Mouse (Mus musculus): ENCODE data around the gene Efnb2. TPM values are rescaled to one million over a fixed set of nuclear protein-coding genes. Genes with fewer than 3 reads are reported as not detected.
A peak's percentile ranks its signal among the peaks of the same experiment; 100 is the strongest.

The Efnb2 gene
- polyA plus RNA-seq, 1 experiment from 2014 or later = 54.6 TPM

DNA sequence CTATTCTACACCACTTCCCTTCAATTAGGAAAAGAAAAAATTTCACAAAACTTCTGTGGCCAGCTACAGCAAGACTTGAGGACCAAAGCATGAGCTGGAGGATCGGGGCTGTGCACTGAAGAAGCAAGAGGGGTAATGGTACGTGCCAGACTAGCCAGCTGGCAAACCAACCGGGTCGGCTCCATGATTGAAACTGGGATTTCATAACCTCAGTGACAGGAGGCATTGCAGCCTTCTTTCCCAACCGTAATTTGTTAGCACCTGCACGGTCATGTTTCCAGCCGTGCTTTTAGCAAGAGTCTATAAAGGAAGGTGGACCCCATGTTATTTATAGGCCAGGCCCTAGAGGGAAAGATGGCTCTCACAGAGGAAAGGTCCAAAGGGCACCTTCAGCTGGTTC lies 12.4 kb downstream of the Efnb2 start:
- WGBS = 33% methylated on average over 7 of the region's 7 CpGs
- H3K27me3 ChIP-seq (replicated peaks; ENCODE audit: control insufficient read depth, insufficient read depth, low read length) = no peaks in the 10 kb centered on the region
- no peak overlapping the region; the same call in 1 of the 2 replicates for H3K9ac ChIP-seq (replicated peaks; ENCODE audit: low read depth, low read length)

GRCm38 (mm10) chr8:8647824-8648223 lies 13.2 kb downstream of the Efnb2 start:
- no peaks in the 10 kb centered on the region for H3K9me3 ChIP-seq (ENCODE audit: control insufficient read depth, low read length)
- H3K4me2 ChIP-seq (ENCODE audit: low read length) = peak overlapping the region; percentile 11; the same call in 1 of the 2 replicates
- ATAC-seq = no peak
- H3K4me1 ChIP-seq (replicated peaks; ENCODE audit: control insufficient read depth, insufficient read depth, low read length) = peaks cover 93% of the 10 kb centered on the region
- no peak overlapping the region for H3K9ac ChIP-seq (replicated peaks; ENCODE audit: low read depth, low read length)
- no peaks in the 10 kb centered on the region for H3K27me3 ChIP-seq (replicated peaks; ENCODE audit: control insufficient read depth, insufficient read depth, low read length)
- H3K27ac ChIP-seq (ENCODE audit: low read length) = no peak overlapping the region
- H3K4me3 ChIP-seq (replicated peaks; ENCODE audit: low read length) = no peak overlapping the region
- H3K36me3 ChIP-seq (ENCODE audit: control insufficient read depth, insufficient read depth) = no peaks in the 10 kb centered on the region
- WGBS = 57% methylated on average over 7 of the region's 7 CpGs

More for the DNA sequence above, 12.4 kb downstream of the Efnb2 start:
- Histone ChIP-seq H3K9me3 (ENCODE audit: control insufficient read depth, low read length) (no peaks in the 10 kb centered on the region), H3K27ac (ENCODE audit: low read length) (peak overlapping the region; percentile 54; the same call in 1 of the 2 replicates), H3K4me2 (ENCODE audit: low read length) (peak overlapping the region; percentile 78), H3K36me3 (ENCODE audit: control insufficient read depth, insufficient read depth) (no peaks in the 10 kb centered on the region), H3K4me3 (replicated peaks; ENCODE audit: low read length) (no peak overlapping the region), H3K4me1 (replicated peaks; ENCODE audit: control insufficient read depth, insufficient read depth, low read length) (peaks cover 93% of the 10 kb centered on the region)
- ATAC-seq = no peak

DNA sequence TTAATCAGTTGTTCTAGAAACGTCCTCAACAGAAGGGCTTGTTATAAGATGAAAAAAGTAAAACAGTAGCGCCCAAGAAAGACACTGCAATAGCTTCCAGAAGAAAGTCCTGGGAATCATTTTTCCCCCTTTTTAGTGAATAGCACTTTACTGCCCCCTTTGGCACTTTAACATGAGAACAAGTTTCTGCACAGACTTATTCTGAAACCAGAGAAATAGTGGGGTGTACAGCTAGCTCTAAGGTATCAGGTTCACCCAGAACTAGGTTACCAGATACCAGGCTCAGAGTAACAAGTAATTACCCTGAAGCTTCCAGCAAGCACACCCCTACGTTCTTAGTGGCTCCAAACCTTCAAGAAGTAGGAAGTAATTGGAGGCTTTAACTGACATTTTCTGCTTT lies 13.7 kb downstream of the Efnb2 start:
- no peak overlapping the region for H3K27ac ChIP-seq (ENCODE audit: low read length)
- peaks cover 91% of the 10 kb centered on the region for H3K4me1 ChIP-seq (replicated peaks; ENCODE audit: control insufficient read depth, insufficient read depth, low read length)
- H3K9me3 ChIP-seq (ENCODE audit: control insufficient read depth, low read length) = no peaks in the 10 kb centered on the region
- no peak overlapping the region for H3K9ac ChIP-seq (replicated peaks; ENCODE audit: low read depth, low read length)
- H3K27me3 ChIP-seq (replicated peaks; ENCODE audit: control insufficient read depth, insufficient read depth, low read length) = no peaks in the 10 kb centered on the region
- no peaks in the 10 kb centered on the region for H3K36me3 ChIP-seq (ENCODE audit: control insufficient read depth, insufficient read depth)
- H3K4me2 ChIP-seq (ENCODE audit: low read length) = peak overlapping the region; percentile 11; the same call in 1 of the 2 replicates
- ATAC-seq = no peak
- no peak overlapping the region for H3K4me3 ChIP-seq (replicated peaks; ENCODE audit: low read length)
- 32% methylated on average over 3 of the region's 3 CpGs for WGBS

GRCm38 (mm10) chr8:8644160-8644915 lies 16.7 kb downstream of the Efnb2 start:
- H3K4me1 ChIP-seq (replicated peaks; ENCODE audit: control insufficient read depth, insufficient read depth, low read length) = peaks cover 87% of the 10 kb centered on the region
- no peak overlapping the region for H3K9ac ChIP-seq (replicated peaks; ENCODE audit: low read depth, low read length)
- H3K9me3 ChIP-seq (ENCODE audit: control insufficient read depth, low read length) = no peaks in the 10 kb centered on the region
- no peaks in the 10 kb centered on the region for H3K36me3 ChIP-seq (ENCODE audit: control insufficient read depth, insufficient read depth)
- H3K27ac ChIP-seq (ENCODE audit: low read length) = 0 out of 2 replicates have a peak overlapping the region, but pooled peaks have one; percentile 16
- WGBS = 48% methylated on average over 11 of the region's 11 CpGs
- no peak overlapping the region for H3K4me3 ChIP-seq (replicated peaks; ENCODE audit: low read length)
- no peak for ATAC-seq
- H3K27me3 ChIP-seq (replicated peaks; ENCODE audit: control insufficient read depth, insufficient read depth, low read length) = no peaks in the 10 kb centered on the region
- 0 out of 2 replicates have a peak overlapping the region, but pooled peaks have one; percentile 6 for H3K4me2 ChIP-seq (ENCODE audit: low read length)

DNA sequence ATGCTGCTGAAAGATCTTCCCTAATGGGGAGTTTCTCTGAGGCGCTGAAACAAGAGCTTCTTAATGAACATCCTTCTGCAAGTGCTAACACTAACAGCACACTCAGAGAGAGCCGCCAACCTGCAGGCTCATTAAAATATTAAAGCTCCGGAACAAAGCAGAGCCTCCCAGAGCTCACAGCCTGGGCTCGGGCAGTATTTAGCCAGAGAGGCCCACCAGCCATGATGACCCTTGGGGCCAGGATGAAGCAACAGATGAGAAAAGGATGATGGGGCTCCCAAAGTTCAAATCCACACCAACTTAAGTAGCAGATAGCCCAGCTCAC lies 20.8 kb downstream of the Efnb2 start:
- Histone ChIP-seq H3K4me3 (replicated peaks; ENCODE audit: low read length) (no peak overlapping the region), H3K4me1 (replicated peaks; ENCODE audit: control insufficient read depth, insufficient read depth, low read length) (peaks cover 69% of the 10 kb centered on the region), H3K27me3 (replicated peaks; ENCODE audit: control insufficient read depth, insufficient read depth, low read length) (no peaks in the 10 kb centered on the region), H3K9me3 (ENCODE audit: control insufficient read depth, low read length) (no peaks in the 10 kb centered on the region), H3K36me3 (ENCODE audit: control insufficient read depth, insufficient read depth) (0 out of 2 replicates have a peak, but pooled peaks cover 3% of the 10 kb centered on the region), H3K27ac (ENCODE audit: low read length) (peak overlapping the region; percentile 63), H3K4me2 (ENCODE audit: low read length) (peak overlapping the region; percentile 8), H3K9ac (replicated peaks; ENCODE audit: low read depth, low read length) (no peak overlapping the region)
- 2% methylated on average over 4 of the region's 4 CpGs for WGBS
- ATAC-seq = peak; percentile 70

DNA sequence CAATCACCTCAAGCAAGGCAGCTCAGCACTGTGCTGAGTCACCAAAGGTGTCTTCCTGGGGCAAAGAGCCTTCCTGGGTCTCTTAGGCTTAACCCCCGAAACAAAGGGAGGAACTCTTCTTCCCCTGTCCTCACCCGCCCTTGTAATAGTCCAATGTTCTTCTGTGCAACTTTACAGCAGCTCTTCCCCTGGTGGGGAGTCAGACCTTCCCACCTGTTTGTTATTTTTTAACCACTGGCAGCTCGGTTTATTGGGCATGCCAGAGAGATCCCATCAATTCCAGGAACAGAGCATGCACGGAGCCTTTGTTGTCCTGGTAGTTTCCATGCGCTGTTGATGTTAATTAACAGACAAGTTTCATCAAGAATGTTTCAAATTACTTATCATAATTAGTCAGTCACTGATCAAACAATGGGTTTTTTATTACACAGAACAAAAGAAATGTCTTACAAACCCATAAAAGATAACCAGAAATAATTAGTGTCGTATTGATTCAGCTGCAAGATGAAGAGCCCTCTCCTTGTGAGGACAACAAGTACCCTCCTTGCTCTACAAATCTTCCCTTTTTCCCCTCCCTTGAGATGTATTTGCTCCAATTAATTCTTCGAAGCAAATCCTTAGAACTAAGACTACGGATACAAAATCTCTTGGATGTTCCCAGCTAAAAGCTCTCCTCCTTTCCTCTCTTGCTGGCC lies 21.3 kb downstream of the Efnb2 start:
- H3K9me3 ChIP-seq (ENCODE audit: control insufficient read depth, low read length) = no peaks in the 10 kb centered on the region
- peaks cover 69% of the 10 kb centered on the region for H3K4me1 ChIP-seq (replicated peaks; ENCODE audit: control insufficient read depth, insufficient read depth, low read length)
- no peak overlapping the region for H3K4me3 ChIP-seq (replicated peaks; ENCODE audit: low read length)
- 0 out of 2 replicates have a peak, but pooled peaks cover 3% of the 10 kb centered on the region for H3K36me3 ChIP-seq (ENCODE audit: control insufficient read depth, insufficient read depth)
- WGBS = 16% methylated on average over 8 of the region's 8 CpGs
- no peak overlapping the region for H3K9ac ChIP-seq (replicated peaks; ENCODE audit: low read depth, low read length)
- ATAC-seq = no peak
- H3K27ac ChIP-seq (ENCODE audit: low read length) = peak overlapping the region; percentile 63
- no peaks in the 10 kb centered on the region for H3K27me3 ChIP-seq (replicated peaks; ENCODE audit: control insufficient read depth, insufficient read depth, low read length)
- H3K4me2 ChIP-seq (ENCODE audit: low read length) = peak overlapping the region; percentile 11

DNA sequence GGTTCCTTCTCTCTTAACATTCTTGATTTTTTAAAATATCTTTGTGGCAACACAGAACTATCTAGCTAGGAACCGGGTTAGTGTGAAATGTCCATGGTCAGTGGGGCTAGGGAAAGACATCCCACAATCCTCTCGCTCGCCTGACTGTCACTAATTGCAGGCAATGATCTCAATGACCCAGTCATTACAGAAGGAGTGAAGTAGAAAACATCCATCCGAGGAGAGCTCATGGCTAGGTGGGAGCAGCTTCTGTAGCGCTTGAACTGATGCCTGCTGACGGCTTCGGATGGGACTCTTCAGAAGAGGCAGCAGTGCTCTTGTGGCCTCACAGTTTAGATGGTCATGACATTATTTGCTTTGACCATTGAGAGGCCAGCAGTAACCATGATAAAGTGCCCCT lies 29.6 kb downstream of the Efnb2 start:
- Histone ChIP-seq H3K4me3 (replicated peaks; ENCODE audit: low read length) (no peak overlapping the region), H3K4me2 (ENCODE audit: low read length) (no peak overlapping the region), H3K4me1 (replicated peaks; ENCODE audit: control insufficient read depth, insufficient read depth, low read length) (peaks cover 45% of the 10 kb centered on the region), H3K9ac (replicated peaks; ENCODE audit: low read depth, low read length) (no peak overlapping the region), H3K27me3 (replicated peaks; ENCODE audit: control insufficient read depth, insufficient read depth, low read length) (no peaks in the 10 kb centered on the region), H3K27ac (ENCODE audit: low read length) (no peak overlapping the region), H3K36me3 (ENCODE audit: control insufficient read depth, insufficient read depth) (peaks cover 2% of the 10 kb centered on the region; the same call in 1 of the 2 replicates), H3K9me3 (ENCODE audit: control insufficient read depth, low read length) (no peaks in the 10 kb centered on the region)
- 73% methylated on average over 7 of the region's 7 CpGs for WGBS
- ATAC-seq = no peak

DNA sequence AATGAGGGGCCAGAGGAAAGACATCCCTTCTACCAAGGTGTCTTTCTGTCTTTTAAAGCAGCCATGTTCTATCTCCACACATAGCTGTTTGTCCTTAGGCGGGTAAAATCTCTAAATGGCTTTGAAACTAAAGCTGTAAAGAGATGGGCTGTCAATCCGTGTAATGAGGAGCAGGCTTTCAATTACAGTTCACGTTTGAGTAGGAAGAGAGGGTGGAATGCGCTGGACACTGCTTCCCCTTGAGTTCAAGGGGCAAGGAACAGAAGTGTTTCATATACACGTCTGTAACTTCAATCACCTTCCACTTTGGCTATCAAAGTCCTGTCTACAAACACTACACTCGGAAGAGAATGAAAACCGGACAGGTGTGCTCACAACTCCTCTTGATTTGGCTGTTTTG lies 37.0 kb downstream of the Efnb2 start:
- WGBS = 47% methylated on average over 7 of the region's 7 CpGs
- no peak for ATAC-seq
- Histone ChIP-seq H3K9ac (replicated peaks; ENCODE audit: low read depth, low read length) (no peak overlapping the region), H3K4me1 (replicated peaks; ENCODE audit: control insufficient read depth, insufficient read depth, low read length) (peaks cover 59% of the 10 kb centered on the region), H3K4me3 (replicated peaks; ENCODE audit: low read length) (no peak overlapping the region), H3K36me3 (ENCODE audit: control insufficient read depth, insufficient read depth) (peaks cover 16% of the 10 kb centered on the region), H3K9me3 (ENCODE audit: control insufficient read depth, low read length) (0 out of 2 replicates have a peak, but pooled peaks cover 2% of the 10 kb centered on the region), H3K4me2 (ENCODE audit: low read length) (no peak overlapping the region), H3K27me3 (replicated peaks; ENCODE audit: control insufficient read depth, insufficient read depth, low read length) (no peaks in the 10 kb centered on the region), H3K27ac (ENCODE audit: low read length) (peak overlapping the region; percentile 84)

- peak overlapping the region; percentile 84 for H3K27ac ChIP-seq (ENCODE audit: low read length)
- 0 out of 2 replicates have a peak, but pooled peaks cover 2% of the 10 kb centered on the region for H3K9me3 ChIP-seq (ENCODE audit: control insufficient read depth, low read length)
- no peaks in the 10 kb centered on the region for H3K27me3 ChIP-seq (replicated peaks; ENCODE audit: control insufficient read depth, insufficient read depth, low read length)
- peaks cover 16% of the 10 kb centered on the region for H3K36me3 ChIP-seq (ENCODE audit: control insufficient read depth, insufficient read depth)
- 43% methylated on average over 8 of the region's 8 CpGs for WGBS
- H3K4me2 ChIP-seq (ENCODE audit: low read length) = no peak overlapping the region; the same call in 1 of the 2 replicates
- no peak for ATAC-seq
- no peak overlapping the region for H3K4me3 ChIP-seq (replicated peaks; ENCODE audit: low read length)
- no peak overlapping the region for H3K9ac ChIP-seq (replicated peaks; ENCODE audit: low read depth, low read length)
- peaks cover 63% of the 10 kb centered on the region for H3K4me1 ChIP-seq (replicated peaks; ENCODE audit: control insufficient read depth, insufficient read depth, low read length)
Observed at GRCm38 (mm10) chr8:8623486-8623885, 37.6 kb downstream of the Efnb2 start.

Data from forebrain, embryonic 16.5 days (tissue).